Mouse (Mus musculus) erythroblast, embryonic 14.5 days (primary cell): ENCODE data around the gene Ngdn.
"Not testable (repeated sequence)": the region's sequence is repeated elsewhere in the genome, so short reads cannot be mapped to it uniquely, and the experiment has no call there.

Experiments used
- GATA1 ChIP-seq: IDR thresholded peaks from 2 replicates; pipeline ENCODE4 v1.6.1; 2012; ENCODE audit warnings: low read length, inconsistent platforms, mixed read lengths
- TAL1 ChIP-seq: IDR thresholded peaks from 3 replicates; pipeline ENCODE4 v1.6.1; 2012; ENCODE audit warnings: low read length, inconsistent platforms, mixed read lengths

GRCm38 (mm10) chr14:54988350-54988874 is 26.8 kb upstream of the Ngdn start:
- not testable (repeated sequence) for TF ChIP-seq GATA1, TAL1
